Mouse (Mus musculus): ENCODE results near the gene Rgs9. TPM values are rescaled to one million over a fixed set of nuclear protein-coding genes. Genes with fewer than 3 reads are reported as not detected.

Rgs9 gene
- polyA plus RNA-seq, 1 experiment from 2014 or later: 0.99 TPM

GRCm38 (mm10) chr11:109175376-109175969, 122.5 kb downstream of the Rgs9 start:
- H3K4me1 ChIP-seq (replicated peaks; ENCODE audit: insufficient read depth, low read length): no peaks in the 10 kb centered on the region
- ATAC-seq (replicated peaks; ENCODE audit: low FRiP score, low read depth) (no peak), DNase-seq (ENCODE audit: low spot score) (no peak)
- H3K9me3 ChIP-seq (replicated peaks; ENCODE audit: low read length): no peaks in the 10 kb centered on the region
- no peak overlapping the region for H3K4me2 ChIP-seq (ENCODE audit: low read length)
- no peaks in the 10 kb centered on the region for H3K27me3 ChIP-seq (ENCODE audit: insufficient read depth, low read length)
- H3K4me3 ChIP-seq (replicated peaks; ENCODE audit: low read depth, low read length): no peak overlapping the region
- H3K36me3 ChIP-seq (ENCODE audit: insufficient read depth, low read length): no peaks in the 10 kb centered on the region
- H3K27ac ChIP-seq: no peak overlapping the region
- TF ChIP-seq CTCF (IDR thresholded peaks at IDR 0.05; ENCODE audit: low read depth): no peak
- 87% methylated on average over 8 of the region's 8 CpGs for WGBS
- no peak overlapping the region for H3K9ac ChIP-seq (ENCODE audit: low read depth, low read length)

Other genes starting within 250 kb of the Rgs9 start
- not detected in 2 replicates for gene E030025P04Rik, start 153.8 kb downstream of the Rgs9 start, polyA plus RNA-seq (2015; fragmentation: Nextera tagmentation; extraction: Ambion mirVana)
- 33.9 and 36.2 TPM in 2 replicates for gene Gna13, start 64.7 kb upstream of the Rgs9 start, polyA plus RNA-seq (2015; fragmentation: Nextera tagmentation; extraction: Ambion mirVana)
- 0.04 TPM in 1 of 2 replicates, not detected in the other for gene 9930022D16Rik, start 115.8 kb upstream of the Rgs9 start, polyA plus RNA-seq (2015; fragmentation: Nextera tagmentation; extraction: Ambion mirVana)
- gene Amz2, start 127.8 kb upstream of the Rgs9 start, polyA plus RNA-seq (2015; fragmentation: Nextera tagmentation; extraction: Ambion mirVana): 30.4 and 32.8 TPM in 2 replicates
- gene Arsg, start 175.2 kb upstream of the Rgs9 start, polyA plus RNA-seq (2015; fragmentation: Nextera tagmentation; extraction: Ambion mirVana): 9.1 and 9.9 TPM in 2 replicates
- gene Slc16a6, start 175.5 kb upstream of the Rgs9 start, polyA plus RNA-seq (2015; fragmentation: Nextera tagmentation; extraction: Ambion mirVana): 5.3 and 7.8 TPM in 2 replicates

All from kidney, postnatal 0 days (tissue).